Mouse (Mus musculus): ENCODE results near the gene Itprid1.

DNA sequence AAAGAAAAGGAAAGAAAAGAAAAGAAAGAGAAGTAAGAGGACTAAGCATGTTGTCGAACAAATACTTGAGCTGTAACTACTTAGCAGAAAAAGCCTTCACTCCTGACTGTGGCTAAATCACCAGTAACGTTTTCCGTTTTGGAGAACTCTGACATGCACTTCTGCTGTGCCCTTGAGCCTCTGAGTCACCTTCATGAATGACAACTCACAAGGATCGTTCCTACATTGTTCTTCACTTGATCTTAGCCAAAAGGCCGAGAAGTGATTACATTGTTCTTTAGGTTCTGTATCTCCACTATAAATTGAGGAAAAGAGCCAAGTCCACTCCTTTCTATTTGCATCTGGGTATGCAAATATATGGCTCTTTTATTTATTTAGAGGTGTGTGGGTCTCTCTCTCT is 19.8 kb upstream of the Itprid1 start:
- TF ChIP-seq GATA1 (IDR thresholded peaks at IDR 0.05; ENCODE audit: borderline replicate concordance, low read length) (no peak), FLI1 (IDR thresholded peaks at IDR 0.05; ENCODE audit: low read length) (no peak)
